Mouse (Mus musculus) cortical plate, adult 2 months (tissue): ENCODE results near the gene Olfr661. TPM values are rescaled to one million over a fixed set of nuclear protein-coding genes. Genes with fewer than 3 reads are reported as not detected.

Experiments
- H3K27ac ChIP-seq: fragments of 200-500 bp; 2 replicates; pipeline ENCODE4 v1.5.1; 2012; ENCODE audit warnings: low read length, control low read depth, inconsistent platforms; ENCODE audit not compliant: insufficient read depth
- H3K4me1 ChIP-seq: fragments of 200-500 bp; 2 replicates; pipeline ENCODE4 v1.6.1; 2011; ENCODE audit warnings: low read length; ENCODE audit not compliant: control insufficient read depth, insufficient read depth
- H3K4me3 ChIP-seq: fragments of 200-500 bp; 2 replicates; pipeline ENCODE4 v1.5.1; 2011; ENCODE audit warnings: mild to moderate bottlenecking, low read length, control low read depth; ENCODE audit not compliant: insufficient read depth
- CTCF ChIP-seq: fragments of 200-500 bp; IDR thresholded peaks from 2 replicates; pipeline ENCODE4 v1.5.1; 2011; ENCODE audit warnings: mild to moderate bottlenecking, control low read depth, low read length; ENCODE audit not compliant: insufficient read depth; ENCODE audit errors: extremely low read depth
- POLR2A ChIP-seq: fragments of 200-500 bp; IDR thresholded peaks from 2 replicates; pipeline ENCODE4 v1.6.1; 2011; ENCODE audit warnings: mild to moderate bottlenecking, low read length, control low read depth; ENCODE audit not compliant: insufficient read depth; ENCODE audit errors: extremely low read depth
- polyA plus RNA-seq: library from polyadenylated mRNA; depleted of rRNA; stranded (reverse); fragments of >200 nt; gene quantifications from 2 replicates; pipeline ENCODE4 v1.2.3, GENCODE M21; 2012; rRNA removed

Olfr661 gene
- not detected in 2 replicates for polyA plus RNA-seq

DNA sequence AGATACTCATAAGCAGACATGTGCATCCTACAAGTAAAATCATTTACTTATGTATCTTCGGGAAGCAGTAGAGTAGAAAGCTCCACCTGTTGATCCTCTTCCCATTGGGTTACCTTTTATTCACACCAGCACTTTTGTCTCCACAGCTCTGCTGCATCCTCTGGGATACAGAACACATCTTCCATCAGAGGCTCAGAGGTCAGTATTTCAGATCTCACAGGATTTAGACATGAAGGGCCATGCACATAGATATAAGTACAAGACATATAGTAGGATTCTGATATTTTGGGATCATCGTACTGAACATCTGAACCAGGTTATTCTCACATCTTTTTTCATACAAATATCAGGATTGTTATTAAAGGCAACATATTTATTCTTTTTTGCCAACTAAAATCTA, at the start of gene Olfr661:
Gene Olfr661 (plus strand): TSS at position 301 of the 400 bp plus-strand sequence.
- Histone ChIP-seq H3K27ac (no peak within 1 kb of the TSS), H3K4me1 (no peaks in the 10 kb centered on the region), H3K4me3 (no peak within 1 kb of the TSS)
- no peak for TF ChIP-seq POLR2A
- TF ChIP-seq CTCF, result no peak

DNA sequence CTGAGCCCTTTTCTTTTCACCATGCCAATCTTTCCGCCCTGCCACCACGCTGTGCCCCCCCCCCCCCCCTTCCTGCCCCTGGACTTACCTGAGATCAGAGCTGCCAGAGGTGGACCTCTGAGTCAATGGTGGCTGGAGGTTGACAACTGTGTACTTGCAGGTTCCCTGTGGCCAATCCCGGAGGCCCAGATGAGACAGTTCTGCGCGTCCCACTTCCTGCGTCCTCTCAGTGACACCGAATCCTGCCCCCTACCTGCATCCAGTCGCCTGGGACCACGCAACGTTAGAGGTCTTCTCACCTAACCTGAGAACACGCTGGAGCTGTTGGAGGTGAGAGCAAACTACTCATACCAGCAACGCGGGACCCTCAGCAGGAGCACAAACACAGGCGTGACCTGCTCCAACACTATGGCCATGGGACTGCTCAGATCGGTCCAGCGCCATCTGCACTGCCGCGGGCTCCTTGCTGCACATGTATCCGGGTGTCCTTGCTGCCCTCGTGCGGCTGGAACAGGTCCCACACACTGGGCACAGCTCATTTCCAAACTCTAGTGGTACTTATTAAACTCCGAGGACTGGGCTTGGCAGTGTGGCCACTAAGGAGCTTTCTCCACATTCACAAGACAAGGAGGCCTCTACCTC, 39.3 kb upstream of the Olfr661 start, which contains the start of gene Olfr658:
Gene Olfr658 (minus strand): TSS at position 465 of the 642 bp plus-strand sequence.
- no peaks in the 10 kb centered on the region for H3K4me1 ChIP-seq
- TF ChIP-seq CTCF (peak; percentile 27; the same call in 1 of the 2 replicates), POLR2A (no peak)
- H3K4me3 ChIP-seq, result peak within 1 kb of the TSS; percentile 20; the same call in 1 of the 2 replicates
- no peak within 1 kb of the TSS for H3K27ac ChIP-seq

DNA sequence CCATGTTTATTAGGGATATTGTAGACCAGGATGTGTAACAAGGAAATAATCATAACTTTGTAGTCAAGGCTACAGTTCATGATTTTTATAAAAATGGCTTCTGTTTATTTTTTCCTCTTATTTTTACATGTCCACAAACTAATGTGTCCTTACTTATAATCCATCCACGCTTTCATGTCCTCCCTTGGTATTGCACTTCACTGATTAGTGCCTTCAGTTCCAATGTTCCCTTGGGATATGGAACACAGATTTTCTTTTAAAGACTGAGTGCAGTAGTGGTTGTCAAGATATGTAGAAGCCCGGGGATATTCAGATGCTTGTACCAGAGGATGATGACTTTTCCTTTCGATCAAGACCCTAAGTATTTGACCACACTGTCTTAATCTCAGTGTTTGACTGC, 19.8 kb upstream of the Olfr661 start, which contains the start of gene Olfr659:
Gene Olfr659 (plus strand): TSS at position 301 of the 400 bp plus-strand sequence.
- TF ChIP-seq CTCF (no peak), POLR2A (no peak)
- H3K4me1 ChIP-seq, result no peaks in the 10 kb centered on the region
- H3K4me3 ChIP-seq, result no peak within 1 kb of the TSS
- H3K27ac ChIP-seq, result no peak within 1 kb of the TSS

Other genes with a start within 250 kb of the Olfr661 start
- 2.0 and 2.6 TPM in 2 replicates for gene Trim30a, start 221.3 kb upstream of the Olfr661 start, polyA plus RNA-seq
- 1.3 and 1.5 TPM in 2 replicates for gene Trim30d, start 178.7 kb upstream of the Olfr661 start, polyA plus RNA-seq
- gene Olfr651, start 136.4 kb upstream of the Olfr661 start, polyA plus RNA-seq, result not detected in 2 replicates
- not detected in 2 replicates for gene Olfr652, start 125.6 kb upstream of the Olfr661 start, polyA plus RNA-seq
- gene Olfr653, start 109.2 kb upstream of the Olfr661 start, polyA plus RNA-seq, result not detected in 2 replicates
- not detected in 2 replicates for gene Olfr654, start 99.5 kb upstream of the Olfr661 start, polyA plus RNA-seq
- not detected in 2 replicates for gene Olfr655, start 84.7 kb upstream of the Olfr661 start, polyA plus RNA-seq
- gene Olfr656, start 72.5 kb upstream of the Olfr661 start, polyA plus RNA-seq, result not detected in 2 replicates
- not detected in 2 replicates for gene Olfr657, start 61.7 kb upstream of the Olfr661 start, polyA plus RNA-seq
- gene Olfr658, start 39.2 kb upstream of the Olfr661 start, polyA plus RNA-seq, result 0.04 TPM in 2 replicates
- not detected in 2 replicates for gene Olfr659, start 19.7 kb upstream of the Olfr661 start, polyA plus RNA-seq
- not detected in 2 replicates for gene Usp17le, start 91.0 kb downstream of the Olfr661 start, polyA plus RNA-seq
- gene Usp17lb, start 156.1 kb downstream of the Olfr661 start, polyA plus RNA-seq, result not detected in 2 replicates
- gene Usp17la, start 170.5 kb downstream of the Olfr661 start, polyA plus RNA-seq, result not detected in 2 replicates
- not detected in 2 replicates for gene Olfr665, start 191.5 kb downstream of the Olfr661 start, polyA plus RNA-seq
- not detected in 2 replicates for gene Olfr666, start 209.5 kb downstream of the Olfr661 start, polyA plus RNA-seq
- not detected in 2 replicates for gene Olfr667, start 235.0 kb downstream of the Olfr661 start, polyA plus RNA-seq
- not detected in 2 replicates for gene Olfr668, start 241.6 kb downstream of the Olfr661 start, polyA plus RNA-seq
- not detected in 2 replicates for gene Olfr669, start 247.7 kb downstream of the Olfr661 start, polyA plus RNA-seq